Mouse (Mus musculus) CD4-positive helper T cell, adult 2 months (primary cell): ENCODE results near the gene Hmga1b.
A peak's percentile ranks its signal among the peaks of the same experiment; 100 is the strongest.
"Not testable (repeated sequence)": the region's sequence is repeated elsewhere in the genome, so short reads cannot be mapped to it uniquely, and the experiment has no call there.

Experiments used
- DNase-seq: peaks from one replicate; pipeline ENCODE4 v3.0.0-alpha.2; 2012; ENCODE audit warnings: low read depth, missing footprints, low spot score

The Hmga1b gene

GRCm38 (mm10) chr11:120783426-120784063 is 21.0 kb downstream of the Hmga1b start:
- no peak for DNase-seq

DNA sequence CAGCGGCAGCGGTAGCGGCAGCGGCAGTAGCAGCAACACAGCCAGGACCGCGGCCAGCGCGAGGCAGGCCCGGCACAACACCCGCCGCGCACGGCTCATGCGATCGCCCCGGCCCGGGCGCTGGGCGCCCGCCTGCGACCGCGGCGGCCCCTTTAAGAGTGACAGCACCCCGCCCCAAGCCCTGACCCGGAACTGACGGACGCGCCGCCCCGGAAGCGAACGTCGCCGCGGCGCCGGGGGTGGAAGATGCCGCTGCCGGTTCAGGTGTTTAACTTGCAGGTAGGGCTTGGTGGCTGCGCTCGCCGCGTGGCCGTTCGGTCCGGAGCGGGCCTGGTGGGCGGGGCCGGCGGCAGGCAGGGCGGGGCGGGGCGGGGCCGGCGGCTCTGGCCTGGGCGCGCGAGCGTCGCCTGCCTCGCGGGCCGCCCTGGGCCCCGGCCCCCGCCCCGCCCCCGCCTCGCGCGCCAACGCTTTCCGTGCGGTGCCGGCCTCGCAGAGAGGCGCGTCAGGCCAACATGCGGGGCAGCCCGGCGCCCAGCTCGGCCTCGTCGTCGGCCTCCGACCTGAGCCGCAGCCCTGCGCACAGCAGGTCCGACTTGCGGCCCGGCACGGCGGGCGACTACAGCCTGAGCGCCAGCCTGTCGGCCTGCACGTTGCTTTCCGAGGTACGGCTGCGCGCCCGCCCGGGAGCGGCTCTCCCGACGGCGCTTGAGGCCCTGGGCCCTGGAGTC is 21.6 kb downstream of the Hmga1b start, which contains the start of the genes Rfng and Gps1:
Gene Rfng (minus strand): TSS at position 144 of the 728 bp plus-strand sequence.
Gene Gps1 (plus strand): TSS at position 209 of the 728 bp plus-strand sequence.
- DNase-seq, result peak; percentile 88

GRCm38 (mm10) chr11:120785145-120785544 is 22.6 kb downstream of the Hmga1b start:
- no peak for DNase-seq

- not testable (repeated sequence) for DNase-seq
Measured at GRCm38 (mm10) chr11:120788460-120788859, 25.9 kb downstream of the Hmga1b start.

- no peak for DNase-seq
Measured at GRCm38 (mm10) chr11:120789355-120789754, 26.8 kb downstream of the Hmga1b start.

GRCm38 (mm10) chr11:120789810-120790209 is 27.2 kb downstream of the Hmga1b start:
- no peak for DNase-seq

GRCm38 (mm10) chr11:120792652-120793051 is 30.1 kb downstream of the Hmga1b start:
- no peak for DNase-seq

DNA sequence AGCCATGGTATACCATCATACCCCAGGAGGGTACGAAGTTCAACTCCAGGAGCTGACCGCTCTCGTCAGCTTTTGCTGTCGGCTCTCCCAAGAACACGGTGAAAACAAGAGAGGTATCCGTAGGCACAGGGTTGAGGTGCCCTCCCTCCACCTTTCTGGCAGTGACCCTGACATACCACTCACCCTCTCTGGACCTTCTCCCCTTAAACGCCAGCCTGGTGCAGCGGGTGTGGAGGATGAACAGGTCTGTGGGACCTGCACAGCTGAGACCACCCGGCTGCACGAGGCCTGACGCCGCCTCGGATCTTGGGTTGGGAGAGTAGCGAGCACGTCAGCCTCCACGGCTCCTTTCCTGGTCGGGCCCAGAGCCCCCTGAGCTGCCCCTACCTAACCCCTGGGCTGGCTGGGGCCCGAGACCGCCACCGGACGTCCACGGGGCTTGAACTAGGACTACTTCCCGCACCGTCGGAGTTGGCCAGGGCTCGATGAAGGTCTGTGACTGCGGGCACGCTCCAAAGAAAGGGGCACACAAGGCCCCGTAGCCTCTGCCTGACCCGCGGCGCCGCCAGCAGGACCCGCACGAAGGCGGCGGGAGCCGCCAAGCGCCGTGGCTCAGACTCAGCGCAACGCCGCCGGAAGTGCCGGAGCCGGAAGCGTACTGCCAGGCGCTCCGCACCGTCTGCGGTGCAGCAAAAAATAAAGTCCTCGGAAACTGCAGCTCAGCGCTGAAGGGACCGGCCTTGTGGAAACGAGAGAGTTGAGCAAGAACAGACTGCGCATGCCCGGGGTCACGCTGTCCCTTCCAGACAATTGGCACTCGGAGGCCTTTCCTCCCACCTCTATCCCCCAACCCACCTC is 33.4 kb downstream of the Hmga1b start, which contains the start of gene Dus1l:
Gene Dus1l (minus strand): TSS at position 648 of the 858 bp plus-strand sequence.
- peak; percentile 96 for DNase-seq

DNA sequence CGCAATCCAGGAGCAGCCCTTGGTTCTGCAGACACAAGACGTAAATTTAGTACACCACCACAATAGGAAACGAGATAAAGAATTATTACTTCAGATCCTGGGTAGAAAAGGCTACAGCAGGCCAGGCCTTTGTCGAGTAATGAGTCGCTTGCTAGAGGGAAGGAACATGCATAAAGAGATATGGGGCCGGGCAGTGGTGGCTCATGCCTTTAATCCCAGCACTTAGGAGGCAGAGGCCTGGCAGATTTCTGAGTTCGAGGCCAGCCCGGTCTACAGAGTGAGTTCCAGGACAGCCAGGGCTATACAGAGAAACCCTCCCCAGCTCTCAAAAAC is 34.0 kb downstream of the Hmga1b start:
- no peak for DNase-seq

DNA sequence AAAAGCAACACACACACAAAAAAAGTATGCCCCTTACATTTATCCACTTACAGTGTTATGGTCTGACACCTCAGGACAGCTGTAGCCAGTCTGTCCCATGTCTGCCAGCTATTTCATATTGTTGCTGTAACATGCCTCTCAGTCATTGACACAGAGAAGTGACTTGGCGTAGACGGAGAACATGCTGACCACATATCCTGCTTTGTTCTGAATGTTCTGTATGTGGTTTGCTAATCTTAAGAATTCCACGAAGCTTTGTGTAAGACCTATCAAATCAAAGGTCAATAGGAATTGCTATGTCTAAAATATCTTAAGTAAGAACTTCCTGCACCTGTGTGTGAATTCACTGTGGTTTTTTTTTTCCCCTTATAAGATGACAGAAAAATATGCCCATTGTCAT is 35.6 kb downstream of the Hmga1b start:
- no peak for DNase-seq

GRCm38 (mm10) chr11:120799316-120799890 is 36.8 kb downstream of the Hmga1b start:
- no peak for DNase-seq

DNA sequence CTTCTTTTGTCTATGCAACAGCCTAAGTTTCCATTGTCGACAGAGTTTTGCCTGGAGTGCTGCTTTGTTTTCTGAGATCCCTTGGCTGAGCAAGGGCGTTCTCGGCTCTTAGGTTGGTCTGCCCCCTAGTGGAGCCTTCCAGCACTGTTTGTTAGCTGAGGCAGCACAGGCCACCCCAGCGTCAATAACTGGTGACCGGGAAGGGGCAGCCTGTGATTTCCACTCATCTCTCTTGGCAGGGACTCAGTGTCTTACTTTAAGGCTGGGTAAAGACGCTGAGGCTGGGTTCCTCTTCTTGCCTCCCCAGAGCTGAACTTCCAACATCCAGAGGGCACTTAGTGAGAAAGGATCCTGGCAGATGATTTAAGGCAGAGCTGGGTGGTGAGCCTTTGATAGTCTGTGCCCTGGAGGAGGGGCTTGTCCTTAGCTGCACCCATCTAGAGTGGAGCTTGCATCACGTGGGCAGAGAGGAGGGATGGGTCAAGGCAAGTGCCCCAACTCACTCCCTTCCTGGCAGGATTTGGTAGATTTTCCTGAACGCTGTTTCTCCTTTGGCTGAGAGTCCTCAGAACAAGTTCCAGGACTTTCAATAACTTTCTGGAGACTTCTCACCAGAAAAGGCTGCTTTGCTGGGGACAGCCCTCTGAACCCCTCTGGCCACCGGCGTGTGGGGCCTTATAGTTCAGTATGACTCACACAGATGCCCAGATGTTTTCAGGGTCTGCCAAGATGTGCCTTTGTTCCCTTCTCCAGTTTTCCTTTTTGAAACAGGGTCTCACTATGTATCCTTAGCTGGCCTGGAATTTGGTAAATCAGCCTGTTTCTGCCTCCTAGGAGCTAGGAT is 37.7 kb downstream of the Hmga1b start:
- peak; percentile 79 for DNase-seq

- DNase-seq, result no peak
Measured at GRCm38 (mm10) chr11:120804274-120804673, 41.7 kb downstream of the Hmga1b start.

GRCm38 (mm10) chr11:120804769-120805168 is 42.2 kb downstream of the Hmga1b start:
- DNase-seq, result no peak

DNA sequence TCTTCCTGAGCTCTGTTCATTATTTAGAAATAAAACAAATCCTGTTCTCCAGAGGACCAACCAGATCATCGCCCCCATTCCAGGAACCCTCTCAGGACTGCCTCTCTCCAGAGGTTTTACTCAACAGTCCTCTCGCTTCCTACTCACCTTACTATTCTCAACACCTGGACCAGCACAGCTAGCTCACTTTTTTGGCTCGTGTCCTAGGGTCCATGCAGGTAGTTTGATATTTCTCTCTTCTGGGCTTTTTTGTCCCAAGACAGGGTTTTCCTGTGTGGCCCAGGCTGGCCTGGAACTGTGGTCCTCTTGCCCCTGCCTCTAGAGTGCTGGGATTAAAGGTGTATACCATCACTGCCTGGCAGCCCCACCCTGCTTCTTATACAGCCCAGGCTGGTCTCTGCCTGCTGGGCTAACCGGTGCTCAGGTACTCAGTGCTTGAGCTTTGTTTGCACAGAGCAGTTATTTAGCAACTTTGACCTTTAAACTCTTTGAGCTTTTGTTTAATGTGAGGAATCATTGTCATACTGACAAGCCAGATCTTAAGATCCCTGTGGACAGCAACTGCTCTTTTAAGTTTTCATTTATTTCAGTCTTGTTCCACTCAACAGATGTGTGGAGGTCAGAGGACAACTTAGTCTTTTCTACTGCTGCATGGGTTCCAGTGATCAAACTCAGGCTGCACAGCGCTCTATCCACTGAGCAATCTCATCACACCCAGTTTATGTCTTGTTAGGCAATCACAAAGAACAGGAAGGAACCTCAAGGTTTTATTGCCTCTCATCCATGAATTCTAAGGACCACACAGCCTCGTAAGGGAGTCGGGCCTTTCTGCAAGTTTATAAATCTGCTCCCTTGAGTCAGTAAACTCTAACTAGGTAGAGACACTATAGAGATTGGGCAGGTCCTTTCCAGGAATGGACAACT is 43.0 kb downstream of the Hmga1b start:
- no peak for DNase-seq

DNA sequence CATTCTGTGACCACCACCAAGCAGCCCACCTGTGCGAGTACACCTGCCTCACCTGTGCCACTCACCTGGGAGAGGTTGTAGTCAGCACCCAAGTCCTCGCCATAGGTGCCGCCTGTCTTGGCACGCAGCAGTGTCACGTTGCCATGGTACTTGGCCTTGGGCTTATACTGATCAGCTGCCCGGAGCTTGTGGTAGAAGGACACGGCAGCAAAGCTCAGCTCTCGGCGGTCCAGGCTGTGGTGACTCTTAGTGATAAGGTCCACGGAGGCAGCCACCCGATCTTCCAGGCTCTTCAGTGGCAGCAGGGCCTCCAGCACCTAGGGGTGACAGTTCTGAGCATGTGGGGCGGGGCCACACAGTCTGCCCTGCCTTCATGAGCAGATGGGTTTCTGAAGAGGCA is 45.4 kb downstream of the Hmga1b start:
- DNase-seq, result no peak

- DNase-seq, result no peak
Measured at GRCm38 (mm10) chr11:120812068-120812467, 49.5 kb downstream of the Hmga1b start.
